In the genomic region with DNA sequence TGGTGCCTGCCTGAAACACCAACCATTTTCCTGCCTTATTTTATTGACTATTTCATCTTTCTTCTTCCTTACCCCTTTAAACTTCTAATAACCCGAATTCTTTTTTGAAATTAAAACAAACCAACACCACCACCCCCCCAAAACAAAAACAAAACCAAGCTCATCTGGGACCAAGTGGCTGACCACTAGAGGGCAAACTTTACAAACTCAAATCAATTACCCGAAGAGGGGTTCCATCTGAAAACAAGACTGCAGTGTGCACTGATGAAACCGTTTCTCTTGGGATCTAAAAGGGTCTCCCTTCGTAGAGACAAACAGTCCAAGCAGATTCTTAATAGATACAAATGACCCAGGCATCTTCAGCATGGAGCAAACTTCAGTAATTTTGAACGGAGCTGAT, we compare ENCODE assay signal across 9 mouse cellular contexts. TPM values are rescaled to one million over a fixed set of nuclear protein-coding genes. Genes with fewer than 3 reads are reported as not detected.
DNase-seq lines count a peak whose midpoint lies in the region; ATAC-seq and TF ChIP-seq lines count a peak whose summit lies in the region.
"Had no signal": no experiment of that assay in that cellular context is flagged by ENCODE, and none has a peak within 500 bp of the region (broad histone marks: within the 10 kb centered on the region; RNA-seq: fewer than 3 reads in every experiment).

No protein-coding gene starts in this region.

- TF ChIP-seq CTCF in cerebellum, adult 2 months (IDR thresholded peaks at IDR 0.05; ENCODE audit: borderline replicate concordance, insufficient read depth, low read depth, low read length), result peak; percentile 11; the same call in 1 of the 2 replicates
- no peak for TF ChIP-seq CTCF in olfactory bulb, adult 2 months (IDR thresholded peaks at IDR 0.05; ENCODE audit: insufficient read depth, low read depth, low read length)

- H3K27ac ChIP-seq in cerebellum, adult 2 months (ENCODE audit: insufficient read depth, low read length), result no peak overlapping the region
- H3K27ac ChIP-seq in olfactory bulb, adult 2 months (ENCODE audit: insufficient read depth, low read depth, low read length), result 0 out of 2 replicates have a peak overlapping the region, but pooled peaks have one; percentile 4

- no peak for TF ChIP-seq POLR2A in cerebellum, adult 2 months (IDR thresholded peaks at IDR 0.05; ENCODE audit: borderline replicate concordance, insufficient read depth, low read length)
- TF ChIP-seq POLR2A in olfactory bulb, adult 2 months (IDR thresholded peaks at IDR 0.05; ENCODE audit: insufficient read depth, low read depth, low read length), result no peak

- ATAC-seq in megakaryocyte-erythroid progenitor cell, adult 5-6 weeks (replicated peaks; ENCODE audit: low FRiP score, low TSS enrichment, poor library complexity, severe bottlenecking), result no peak
- no peak for ATAC-seq in megakaryocyte, adult 5-6 weeks (ENCODE audit: poor library complexity, severe bottlenecking)

- DNase-seq in gastrocnemius, adult 18-20 months (ENCODE audit: low spot score), result peak; percentile 44
- no peak for DNase-seq in gastrocnemius, postnatal 4 days (ENCODE audit: low spot score in 2 of 2)
- DNase-seq in lung, postnatal 10 days, result peak; percentile 45
- DNase-seq in lung, adult 18-20 months, result no peak
- DNase-seq in cerebellum, adult 2 months, result no peak

- no peaks in the 10 kb centered on the region; the same call in 1 of the 2 replicates for H3K4me1 ChIP-seq in cerebellum, adult 2 months (ENCODE audit: control insufficient read depth, insufficient read depth, low read length)
- H3K4me1 ChIP-seq in olfactory bulb, adult 2 months (ENCODE audit: control insufficient read depth, insufficient read depth, low read length), result peaks cover under 1% of the 10 kb centered on the region; the same call in 1 of the 2 replicates

- no peaks in the 10 kb centered on the region for H3K27me3 ChIP-seq in cerebellum, adult 2 months (ENCODE audit: control insufficient read depth, insufficient read depth, low read length)

- WGBS in cerebellum, adult 2 months, result 20% methylated on average over 5 of the region's 5 CpGs
- WGBS in olfactory bulb, adult 2 months, result 20% methylated on average over 5 of the region's 5 CpGs

- H3K4me3 ChIP-seq in cerebellum, adult 2 months (replicated peaks; ENCODE audit: insufficient read depth, low read depth, low read length), result no peak overlapping the region
- H3K4me3 ChIP-seq in olfactory bulb, adult 2 months (ENCODE audit: insufficient read depth, low read depth, low read length), result no peak overlapping the region
- H3K4me3 ChIP-seq: erythroblast, embryonic 14.5 days had no signal

RNA-seq across cellular contexts. Expression of a gene that starts 49.3 kb away (rescaled TPM):
- 1 to 10 TPM; 7.1 to 7.4 TPM for total RNA-seq in gastrocnemius, adult 18-20 months (2021)
- total RNA-seq in gastrocnemius, postnatal 4 days (2021), result 10 to 100 TPM; 13.1 to 17.0 TPM
- 10.0 and 10.6 TPM in 2 replicates for polyA plus RNA-seq in cerebellum, adult 2 months (2012; rRNA removed)
- 44.5 and 149 TPM in 2 replicates for polyA plus RNA-seq in olfactory bulb, adult 2 months (2012; ENCODE audit: insufficient read depth, insufficient read length, low replicate concordance, missing spikeins)
- 4.5 and 5.8 TPM in 2 replicates for total RNA-seq in megakaryocyte-erythroid progenitor cell, adult 5-6 weeks (2014; fragmentation: Nextera tagmentation)
- total RNA-seq in megakaryocyte-erythroid progenitor cell, adult 5-6 weeks (2017), result 4.2 and 5.7 TPM in 2 replicates
- 1.2 and 1.8 TPM in 2 replicates for total RNA-seq in megakaryocyte, adult 5-6 weeks (2015)
- total RNA-seq in megakaryocyte, adult 5-6 weeks (2017), result 2.5 and 3.4 TPM in 2 replicates

Comparison
In these comparisons a context has a peak if more than half of its experiments do, and no peak if none do; other contexts are left out.
1. DNase-seq: peak in gastrocnemius, adult 18-20 months (single experiment) and lung, postnatal 10 days (single experiment); none in gastrocnemius, postnatal 4 days (0 of 2), lung, adult 18-20 months (0 of 2) and cerebellum, adult 2 months (0 of 2).